Mouse (Mus musculus): Measurements from ENCODE around the gene Slc16a5.

DNA sequence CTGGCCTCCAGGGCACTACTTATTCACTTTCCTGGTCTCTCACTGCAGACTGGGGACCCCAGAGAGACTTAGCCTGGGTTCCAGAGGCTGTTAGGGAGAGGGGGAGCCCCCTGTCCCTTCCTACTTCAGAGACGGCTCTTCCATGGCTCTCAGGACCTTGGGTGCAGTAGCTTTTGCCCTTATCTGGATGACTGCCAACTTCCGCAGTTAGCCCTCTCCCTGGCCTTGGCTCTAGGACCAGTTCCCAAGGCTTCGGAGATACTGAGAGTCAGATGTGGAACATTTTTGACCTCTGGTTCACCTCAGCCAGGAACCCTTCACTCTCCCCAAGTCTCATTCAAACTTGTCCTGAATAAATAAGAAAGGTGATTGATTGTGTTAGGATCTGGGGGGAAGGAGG is 15.4 kb upstream of the Slc16a5 start:
- TF ChIP-seq CTCF (IDR thresholded peaks at IDR 0.05; ENCODE audit: control insufficient read depth, insufficient read depth, low read length) (no peak), POLR2A (IDR thresholded peaks at IDR 0.05; ENCODE audit: borderline replicate concordance, control insufficient read depth, low read depth, low read length) (no peak)
